Mouse (Mus musculus): ENCODE results near the gene Ccr5. TPM values are rescaled to one million over a fixed set of nuclear protein-coding genes. Genes with fewer than 3 reads are reported as not detected.
"Not testable (repeated sequence)": the region's sequence is repeated elsewhere in the genome, so short reads cannot be mapped to it uniquely, and the experiment has no call there.

The Ccr5 gene
- polyA plus RNA-seq, 1 experiment from 2014 or later, result not detected

- no peaks in the 10 kb centered on the region for H3K27me3 ChIP-seq
- TF ChIP-seq CTCF (IDR thresholded peaks at IDR 0.05), result no peak
- ATAC-seq, result no peak
- in situ Hi-C loops (cut with MboI; ENCODE audit: low pct_unique_long_range_greater_than_20kb), result no loop called here
- POLR2A ChIA-PET, result no interaction called here
- DNase-seq (ENCODE audit: low read depth, low spot score), result no peak
- CTCF ChIA-PET, result no interaction called here
These were observed 9.3 kb upstream of the Ccr5 start for GRCm38 (mm10) chr9:124111997-124112396.

GRCm38 (mm10) chr9:124112591-124113239 is 8.6 kb upstream of the Ccr5 start:
- ATAC-seq (no peak), DNase-seq (ENCODE audit: low read depth, low spot score) (no peak)
- in situ Hi-C loops (cut with MboI; ENCODE audit: low pct_unique_long_range_greater_than_20kb), result no loop called here
- TF ChIP-seq CTCF (IDR thresholded peaks at IDR 0.05), result no peak
- POLR2A ChIA-PET, result no interaction called here
- no peaks in the 10 kb centered on the region for H3K27me3 ChIP-seq
- CTCF ChIA-PET, result no interaction called here

- no peak for TF ChIP-seq CTCF (IDR thresholded peaks at IDR 0.05)
- POLR2A ChIA-PET, result no interaction called here
- in situ Hi-C loops (cut with MboI; ENCODE audit: low pct_unique_long_range_greater_than_20kb), result no loop called here
- ATAC-seq (no peak), DNase-seq (ENCODE audit: low read depth, low spot score) (no peak)
- H3K27me3 ChIP-seq, result no peaks in the 10 kb centered on the region
- CTCF ChIA-PET, result no interaction called here
These were observed 7.6 kb upstream of the Ccr5 start for GRCm38 (mm10) chr9:124113777-124114176.

- ChIA-PET POLR2A (no interaction called here), CTCF (interaction anchor here (2.1 kb wide), 1 partner anchor 9 kb away, joined by 8 read pairs; no protein-coding TSS in a partner anchor)
- H3K27me3 ChIP-seq, result peaks cover 9% of the 10 kb centered on the region
- TF ChIP-seq CTCF (IDR thresholded peaks at IDR 0.05), result peak; percentile 18
- in situ Hi-C loops (cut with MboI; ENCODE audit: low pct_unique_long_range_greater_than_20kb), result no loop called here
- no peak for DNase-seq (ENCODE audit: low read depth, low spot score)
- no peak for ATAC-seq
These were observed 2.9 kb upstream of the Ccr5 start for GRCm38 (mm10) chr9:124118489-124118888.

GRCm38 (mm10) chr9:124125576-124125975 is 4.2 kb downstream of the Ccr5 start:
- TF ChIP-seq CTCF (IDR thresholded peaks at IDR 0.05), result no peak
- ATAC-seq (no peak), DNase-seq (ENCODE audit: low read depth, low spot score) (no peak)
- H3K27me3 ChIP-seq, result peaks cover 25% of the 10 kb centered on the region
- in situ Hi-C loops (cut with MboI; ENCODE audit: low pct_unique_long_range_greater_than_20kb), result no loop called here
- ChIA-PET POLR2A (no interaction called here), CTCF (no interaction called here)

- ATAC-seq (no peak), DNase-seq (ENCODE audit: low read depth, low spot score) (no peak)
- in situ Hi-C loops (cut with MboI; ENCODE audit: low pct_unique_long_range_greater_than_20kb), result no loop called here
- CTCF ChIA-PET, result no interaction called here
- H3K27me3 ChIP-seq, result peaks cover 33% of the 10 kb centered on the region
- POLR2A ChIA-PET, result no interaction called here
- no peak for TF ChIP-seq CTCF (IDR thresholded peaks at IDR 0.05)
These were observed 5.0 kb downstream of the Ccr5 start for GRCm38 (mm10) chr9:124126373-124126772.

GRCm38 (mm10) chr9:124127412-124127811 is 6.1 kb downstream of the Ccr5 start:
- DNase-seq (ENCODE audit: low read depth, low spot score) (no peak), ATAC-seq (no peak)
- ChIA-PET CTCF (interaction anchor here (0.8 to 1.3 kb wide), 4 partner anchors 8 to 255 kb away, joined by 3 to 8 read pairs (median 3); no protein-coding TSS in a partner anchor), POLR2A (no interaction called here)
- H3K27me3 ChIP-seq, result peaks cover 28% of the 10 kb centered on the region
- in situ Hi-C loops (cut with MboI; ENCODE audit: low pct_unique_long_range_greater_than_20kb), result no loop called here
- TF ChIP-seq CTCF (IDR thresholded peaks at IDR 0.05), result no peak

GRCm38 (mm10) chr9:124128379-124128778 is 7.0 kb downstream of the Ccr5 start:
- ChIA-PET CTCF (interaction anchor here (0.8 to 1.3 kb wide), 4 partner anchors 9 to 256 kb away, joined by 3 to 8 read pairs (median 3); no protein-coding TSS in a partner anchor), POLR2A (no interaction called here)
- DNase-seq (ENCODE audit: low read depth, low spot score) (no peak), ATAC-seq (no peak)
- in situ Hi-C loops (cut with MboI; ENCODE audit: low pct_unique_long_range_greater_than_20kb), result no loop called here
- TF ChIP-seq CTCF (IDR thresholded peaks at IDR 0.05), result peak; percentile 69
- H3K27me3 ChIP-seq, result peaks cover 29% of the 10 kb centered on the region

- POLR2A ChIA-PET; CTCF ChIA-PET; in situ Hi-C loops (cut with MboI; ENCODE audit: low pct_unique_long_range_greater_than_20kb); DNase-seq (ENCODE audit: low read depth, low spot score); ATAC-seq: not testable (repeated sequence)
- peaks cover 33% of the 10 kb centered on the region for H3K27me3 ChIP-seq
These were observed 11.6 kb downstream of the Ccr5 start for GRCm38 (mm10) chr9:124132899-124133298.

- CTCF ChIA-PET, result interaction anchor here (0.9 kb wide), 1 partner anchor 11 kb away, joined by 3 read pairs; no protein-coding TSS in a partner anchor
- in situ Hi-C loops (cut with MboI; ENCODE audit: low pct_unique_long_range_greater_than_20kb); DNase-seq (ENCODE audit: low read depth, low spot score); POLR2A ChIA-PET; ATAC-seq: not testable (repeated sequence)
- H3K27me3 ChIP-seq, result peaks cover 22% of the 10 kb centered on the region
These were observed 13.6 kb downstream of the Ccr5 start for GRCm38 (mm10) chr9:124134919-124135318.

GRCm38 (mm10) chr9:124137619-124138018 is 16.3 kb downstream of the Ccr5 start:
- in situ Hi-C loops (cut with MboI; ENCODE audit: low pct_unique_long_range_greater_than_20kb), result no loop called here
- ChIA-PET CTCF (no interaction called here), POLR2A (no interaction called here)
- TF ChIP-seq CTCF (IDR thresholded peaks at IDR 0.05), result no peak
- no peak for ATAC-seq
- DNase-seq (ENCODE audit: low read depth, low spot score), result no peak
- H3K27me3 ChIP-seq, result peaks cover 5% of the 10 kb centered on the region

Data from Patski (cell line).